Mouse (Mus musculus): ENCODE results near the gene Rbfox2.

- TF ChIP-seq CTCF (IDR thresholded peaks at IDR 0.05; ENCODE audit: extremely low read depth, insufficient read depth, low read length) (no peak), POLR2A (IDR thresholded peaks at IDR 0.05; ENCODE audit: extremely low read depth, insufficient read depth, low read length) (no peak)
Observed at GRCm38 (mm10) chr15:77127737-77128136, 179.1 kb downstream of the Rbfox2 start.

Measured in cortical plate, adult 2 months (tissue).